Mouse (Mus musculus): ENCODE measurements around the gene Ddx24. TPM values are rescaled to one million over a fixed set of nuclear protein-coding genes. Genes with fewer than 3 reads are reported as not detected.

Ddx24 gene
- polyA plus RNA-seq, 1 experiment from 2014 or later: 47.5 TPM

GRCm38 (mm10) chr12:103433430-103433829 lies 7.8 kb upstream of the Ddx24 start:
- H3K4me2 ChIP-seq: no peak overlapping the region
- peaks cover 9% of the 10 kb centered on the region; the same call in 1 of the 2 replicates for H3K4me1 ChIP-seq (replicated peaks)
- WGBS (ENCODE audit: insufficient replicate concordance): 74% methylated on average over 2 of the region's 2 CpGs
- no peaks in the 10 kb centered on the region for H3K9me3 ChIP-seq (replicated peaks)
- ATAC-seq (ENCODE audit: insufficient read depth): no peak
- H3K4me3 ChIP-seq (replicated peaks): no peak overlapping the region
- H3K27me3 ChIP-seq: no peaks in the 10 kb centered on the region
- no peaks in the 10 kb centered on the region for H3K36me3 ChIP-seq (replicated peaks)
- H3K9ac ChIP-seq: no peak overlapping the region
- no peak overlapping the region for H3K27ac ChIP-seq (replicated peaks)

- ATAC-seq (ENCODE audit: insufficient read depth): no peak
- no peaks in the 10 kb centered on the region for H3K9me3 ChIP-seq (replicated peaks)
- 82% methylated on average over 7 of the region's 7 CpGs for WGBS (ENCODE audit: insufficient replicate concordance)
- H3K36me3 ChIP-seq (replicated peaks): peaks cover 17% of the 10 kb centered on the region
- H3K4me2 ChIP-seq: no peak overlapping the region
- no peak overlapping the region for H3K4me3 ChIP-seq (replicated peaks)
- H3K4me1 ChIP-seq (replicated peaks): peaks cover 33% of the 10 kb centered on the region
- no peak overlapping the region for H3K27ac ChIP-seq (replicated peaks)
- no peaks in the 10 kb centered on the region for H3K27me3 ChIP-seq
- no peak overlapping the region for H3K9ac ChIP-seq
Observed at GRCm38 (mm10) chr12:103426710-103427109, 1.1 kb upstream of the Ddx24 start.

GRCm38 (mm10) chr12:103425016-103425728 lies 458 bp downstream of the Ddx24 start:
- peak overlapping the region; percentile 88 for H3K4me3 ChIP-seq (replicated peaks)
- 7% methylated on average over 33 of the region's 33 CpGs for WGBS (ENCODE audit: insufficient replicate concordance)
- peak overlapping the region; percentile 82 for H3K4me2 ChIP-seq
- H3K9me3 ChIP-seq (replicated peaks): no peaks in the 10 kb centered on the region
- H3K36me3 ChIP-seq (replicated peaks): peaks cover 23% of the 10 kb centered on the region
- peak overlapping the region; percentile 71 for H3K27ac ChIP-seq (replicated peaks)
- ATAC-seq (ENCODE audit: insufficient read depth): peak; percentile 19
- peaks cover 43% of the 10 kb centered on the region for H3K4me1 ChIP-seq (replicated peaks)
- H3K9ac ChIP-seq: peak overlapping the region; percentile 84
- no peaks in the 10 kb centered on the region for H3K27me3 ChIP-seq

DNA sequence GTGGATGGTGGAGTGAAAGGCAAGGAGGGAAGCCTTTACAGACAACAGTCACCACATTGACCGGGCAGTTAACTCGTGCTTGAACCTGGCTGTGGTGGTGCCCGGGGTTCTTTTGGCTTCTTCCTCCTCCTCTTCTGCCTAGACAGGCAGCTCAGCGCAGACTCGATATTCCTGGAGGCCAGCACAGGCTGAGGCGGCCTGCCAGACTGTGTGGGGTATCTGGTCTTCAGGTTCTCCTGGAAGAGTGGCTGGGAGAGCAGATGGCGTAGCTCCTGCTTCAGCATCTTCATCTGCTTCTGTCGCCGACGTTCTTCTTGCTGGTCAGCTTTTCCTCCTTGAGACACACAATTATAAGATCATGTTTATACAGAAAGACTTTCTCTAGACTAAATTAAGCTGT lies 17.5 kb downstream of the Ddx24 start:
- peaks cover 100% of the 10 kb centered on the region for H3K36me3 ChIP-seq (replicated peaks)
- 79% methylated on average over 10 of the region's 10 CpGs for WGBS (ENCODE audit: insufficient replicate concordance)

GRCm38 (mm10) chr12:103407720-103408119 lies 17.9 kb downstream of the Ddx24 start, which contains the start of gene 9330161L09Rik:
Gene 9330161L09Rik, minus strand, starts transcription at chr12:103407820.
- ATAC-seq (ENCODE audit: insufficient read depth): no peak
- Histone ChIP-seq H3K4me3 (replicated peaks) (no peak within 1 kb of the TSS), H3K27me3 (no peaks in the 10 kb centered on the region), H3K4me1 (replicated peaks) (no peaks in the 10 kb centered on the region), H3K9ac (no peak within 1 kb of the TSS), H3K4me2 (no peak within 1 kb of the TSS), H3K9me3 (replicated peaks) (no peaks in the 10 kb centered on the region), H3K27ac (replicated peaks) (no peak within 1 kb of the TSS), H3K36me3 (replicated peaks) (peaks cover 100% of the 10 kb centered on the region)
- WGBS (ENCODE audit: insufficient replicate concordance): 87% methylated on average over 4 of the region's 4 CpGs

More for the DNA sequence above, 17.5 kb downstream of the Ddx24 start:
- H3K27ac ChIP-seq (replicated peaks): no peak overlapping the region
- H3K27me3 ChIP-seq: no peaks in the 10 kb centered on the region
- no peaks in the 10 kb centered on the region for H3K4me1 ChIP-seq (replicated peaks)
- ATAC-seq (ENCODE audit: insufficient read depth): no peak
- H3K4me2 ChIP-seq: no peak overlapping the region
- H3K9ac ChIP-seq: no peak overlapping the region
- H3K4me3 ChIP-seq (replicated peaks): no peak overlapping the region
- no peaks in the 10 kb centered on the region for H3K9me3 ChIP-seq (replicated peaks)

DNA sequence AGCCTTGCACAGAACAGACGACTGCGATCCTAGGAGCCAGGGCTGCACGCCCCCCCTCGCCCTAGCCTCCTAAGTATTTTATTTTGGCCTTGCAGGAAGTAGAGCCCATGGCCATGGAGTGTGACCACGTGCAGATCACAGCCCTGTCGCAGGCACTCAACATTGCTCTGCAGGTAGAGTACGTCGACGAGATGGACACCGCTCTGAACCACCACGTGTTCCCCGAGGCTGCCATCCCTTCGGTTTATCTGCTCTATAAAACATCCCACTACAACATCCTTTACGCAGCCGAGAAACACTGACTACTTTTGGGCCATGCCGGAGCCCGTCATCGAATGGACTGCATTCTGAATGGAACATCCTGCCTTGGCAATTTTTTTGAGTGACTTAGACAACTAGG lies 21.5 kb downstream of the Ddx24 start:
- no peaks in the 10 kb centered on the region for H3K4me1 ChIP-seq (replicated peaks)
- no peaks in the 10 kb centered on the region for H3K9me3 ChIP-seq (replicated peaks)
- peaks cover 99% of the 10 kb centered on the region for H3K36me3 ChIP-seq (replicated peaks)
- no peak overlapping the region for H3K27ac ChIP-seq (replicated peaks)
- H3K27me3 ChIP-seq: no peaks in the 10 kb centered on the region
- no peak for ATAC-seq (ENCODE audit: insufficient read depth)
- no peak overlapping the region for H3K9ac ChIP-seq
- 80% methylated on average over 18 of the region's 18 CpGs for WGBS (ENCODE audit: insufficient replicate concordance)
- no peak overlapping the region for H3K4me2 ChIP-seq
- H3K4me3 ChIP-seq (replicated peaks): no peak overlapping the region

- Histone ChIP-seq H3K27ac (replicated peaks) (no peak overlapping the region; the same call in 1 of the 2 replicates), H3K4me2 (no peak overlapping the region), H3K9me3 (replicated peaks) (no peaks in the 10 kb centered on the region), H3K36me3 (replicated peaks) (peaks cover 67% of the 10 kb centered on the region), H3K4me3 (replicated peaks) (no peak overlapping the region), H3K4me1 (replicated peaks) (peaks cover 60% of the 10 kb centered on the region), H3K9ac (no peak overlapping the region), H3K27me3 (no peaks in the 10 kb centered on the region)
- WGBS (ENCODE audit: insufficient replicate concordance): 75% methylated on average over 7 of the region's 7 CpGs
- ATAC-seq (ENCODE audit: insufficient read depth): no peak
Observed at GRCm38 (mm10) chr12:103396751-103397150, 28.9 kb downstream of the Ddx24 start.

GRCm38 (mm10) chr12:103395486-103396275 lies 29.9 kb downstream of the Ddx24 start:
- Histone ChIP-seq H3K4me3 (replicated peaks) (no peak overlapping the region), H3K27ac (replicated peaks) (peak overlapping the region; percentile 24; the same call in 1 of the 2 replicates), H3K9me3 (replicated peaks) (no peaks in the 10 kb centered on the region), H3K36me3 (replicated peaks) (peaks cover 65% of the 10 kb centered on the region), H3K27me3 (no peaks in the 10 kb centered on the region), H3K9ac (no peak overlapping the region), H3K4me1 (replicated peaks) (peaks cover 71% of the 10 kb centered on the region), H3K4me2 (no peak overlapping the region)
- WGBS (ENCODE audit: insufficient replicate concordance): 79% methylated on average over 12 of the region's 12 CpGs
- no peak for ATAC-seq (ENCODE audit: insufficient read depth)

DNA sequence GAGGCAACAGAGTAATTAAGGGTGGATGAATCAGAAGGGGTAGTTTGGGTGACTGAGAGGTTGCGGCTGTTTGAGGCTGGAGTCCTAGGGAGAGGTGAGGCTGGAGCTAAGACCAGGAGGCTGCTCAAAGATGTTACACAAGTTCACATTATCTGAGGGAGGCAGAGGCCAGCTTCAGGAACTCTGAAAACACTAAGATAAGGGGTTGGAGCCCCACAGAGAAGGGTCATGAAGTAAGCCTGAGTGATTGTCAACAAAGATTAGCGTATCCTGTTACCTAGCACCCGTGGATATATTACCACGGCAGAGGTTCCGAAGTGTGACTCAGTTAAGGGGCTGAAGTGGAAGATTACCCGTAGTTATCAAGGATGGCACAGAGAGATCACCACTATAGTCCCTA lies 32.1 kb downstream of the Ddx24 start:
- WGBS (ENCODE audit: insufficient replicate concordance): 9% methylated on average over 6 of the region's 6 CpGs
- Histone ChIP-seq H3K27ac (replicated peaks) (peak overlapping the region; percentile 97), H3K4me1 (replicated peaks) (peaks cover 90% of the 10 kb centered on the region), H3K9ac (peak overlapping the region; percentile 57), H3K9me3 (replicated peaks) (no peaks in the 10 kb centered on the region), H3K4me2 (peak overlapping the region; percentile 78), H3K4me3 (replicated peaks) (peak overlapping the region; percentile 42), H3K36me3 (replicated peaks) (peaks cover 51% of the 10 kb centered on the region), H3K27me3 (no peaks in the 10 kb centered on the region)
- peak; percentile 89 for ATAC-seq (ENCODE audit: insufficient read depth)

DNA sequence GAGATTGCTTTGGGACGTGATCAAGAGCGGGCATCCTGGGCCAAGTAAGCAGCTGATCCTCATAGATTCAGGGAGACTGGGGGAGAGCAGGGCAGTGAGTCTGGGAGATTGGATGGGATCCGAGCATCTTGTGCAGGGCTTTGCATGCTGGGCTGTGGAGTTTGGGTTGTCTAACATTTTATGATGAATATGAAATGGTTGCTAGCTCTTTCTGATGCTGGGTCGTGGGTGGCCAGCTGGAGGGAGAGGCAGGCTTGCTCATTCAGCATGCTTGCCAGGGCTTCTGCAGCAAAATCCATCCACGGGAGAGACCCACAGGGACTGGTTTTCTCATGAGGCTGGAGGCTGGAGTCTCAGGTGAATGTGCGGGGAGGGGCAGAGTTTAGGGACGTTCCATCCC lies 34.5 kb downstream of the Ddx24 start:
- H3K4me3 ChIP-seq (replicated peaks): peak overlapping the region; percentile 84
- 85% methylated on average over 7 of the region's 7 CpGs for WGBS (ENCODE audit: insufficient replicate concordance)

DNA sequence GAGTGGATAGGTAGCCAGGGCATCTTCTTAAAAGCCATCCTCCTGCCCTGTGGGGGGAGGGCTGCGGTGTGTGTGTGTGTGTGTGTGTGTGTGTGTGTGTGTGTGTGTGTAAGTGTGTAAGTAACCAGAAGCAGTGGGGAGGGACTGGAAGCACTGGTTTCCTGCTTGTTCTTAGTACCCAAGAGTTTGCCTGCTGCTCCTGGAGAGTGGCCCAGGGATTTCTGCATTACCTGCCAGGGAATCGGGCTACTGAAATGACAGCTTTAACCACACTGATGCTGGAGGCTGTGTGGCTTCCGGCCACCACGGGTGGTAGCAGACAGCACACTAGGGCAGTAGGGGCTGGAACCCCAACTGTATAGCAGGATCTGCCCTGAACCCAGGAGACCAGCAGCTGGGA lies 35.6 kb downstream of the Ddx24 start:
- H3K4me1 ChIP-seq (replicated peaks): peaks cover 68% of the 10 kb centered on the region
- no peaks in the 10 kb centered on the region for H3K9me3 ChIP-seq (replicated peaks)
- 57% methylated on average over 4 of the region's 4 CpGs for WGBS (ENCODE audit: insufficient replicate concordance)
- peak overlapping the region; percentile 92 for H3K9ac ChIP-seq
- H3K4me2 ChIP-seq: peak overlapping the region; percentile 78
- no peaks in the 10 kb centered on the region for H3K27me3 ChIP-seq
- no peak for ATAC-seq (ENCODE audit: insufficient read depth)
- peaks cover 27% of the 10 kb centered on the region for H3K36me3 ChIP-seq (replicated peaks)
- H3K4me3 ChIP-seq (replicated peaks): peak overlapping the region; percentile 84
- H3K27ac ChIP-seq (replicated peaks): peak overlapping the region; percentile 92

More for the DNA sequence above, 34.5 kb downstream of the Ddx24 start:
- Histone ChIP-seq H3K4me2 (peak overlapping the region; percentile 78), H3K9me3 (replicated peaks) (no peaks in the 10 kb centered on the region), H3K36me3 (replicated peaks) (peaks cover 34% of the 10 kb centered on the region), H3K27me3 (no peaks in the 10 kb centered on the region), H3K27ac (replicated peaks) (peak overlapping the region; percentile 92), H3K4me1 (replicated peaks) (peaks cover 79% of the 10 kb centered on the region), H3K9ac (peak overlapping the region; percentile 92)
- no peak for ATAC-seq (ENCODE audit: insufficient read depth)

Measured in liver, embryonic 15.5 days (tissue).